Mouse (Mus musculus): ENCODE measurements around the gene Iqgap1.

Gene Iqgap1

DNA sequence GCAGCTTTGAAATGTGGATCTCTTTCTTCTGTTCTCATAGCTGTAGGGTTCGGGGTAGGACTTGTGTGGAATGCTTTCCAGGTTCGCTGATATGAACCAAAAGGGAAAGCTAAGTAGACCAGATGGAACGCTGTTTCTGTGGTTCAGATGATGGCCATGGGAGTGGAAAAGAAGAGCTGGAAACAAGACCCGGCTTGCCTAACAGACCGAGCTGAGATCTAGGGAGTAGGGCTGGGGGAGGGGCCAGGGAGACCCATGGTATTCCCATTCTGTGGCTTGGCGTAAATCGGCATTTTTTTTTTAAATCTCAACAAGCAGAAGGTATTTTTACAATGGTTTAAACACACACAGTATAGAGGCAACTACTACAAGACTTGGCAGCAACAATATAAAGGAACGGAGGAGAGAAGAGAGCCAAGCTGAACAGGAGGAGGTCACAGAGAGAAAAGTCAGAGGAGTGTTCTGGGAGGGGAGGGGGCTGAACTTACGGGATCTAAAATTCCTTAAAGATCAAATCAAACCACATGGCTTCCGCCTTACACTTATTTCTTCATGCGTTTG, at the start of gene Iqgap1:
TSS of gene Iqgap1 (minus strand) at position 132 of the 561 bp plus-strand sequence.
- in situ Hi-C loops (cut with MboI, MseI): no loop called here

DNA sequence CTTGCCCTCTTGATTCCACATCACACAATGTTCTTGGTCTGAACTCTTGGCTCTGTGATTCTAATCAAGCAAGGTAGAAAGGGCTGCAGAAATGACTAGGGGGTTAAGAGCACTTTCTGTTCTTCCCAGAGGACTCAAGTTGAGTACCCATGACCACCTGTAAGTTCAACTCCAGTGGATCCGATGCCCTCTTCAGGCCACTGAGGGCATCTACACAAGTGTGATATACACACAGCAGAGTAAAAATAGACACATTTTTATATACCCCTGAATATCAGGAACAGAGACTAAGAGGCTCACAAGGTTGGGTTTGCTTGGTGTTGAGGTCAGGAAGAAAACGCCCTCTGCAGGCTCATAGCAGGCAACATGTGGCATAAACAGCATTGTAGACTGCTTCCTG, 47.9 kb upstream of the Iqgap1 start:
- in situ Hi-C loops (cut with MboI, MseI): no loop called here

DNA sequence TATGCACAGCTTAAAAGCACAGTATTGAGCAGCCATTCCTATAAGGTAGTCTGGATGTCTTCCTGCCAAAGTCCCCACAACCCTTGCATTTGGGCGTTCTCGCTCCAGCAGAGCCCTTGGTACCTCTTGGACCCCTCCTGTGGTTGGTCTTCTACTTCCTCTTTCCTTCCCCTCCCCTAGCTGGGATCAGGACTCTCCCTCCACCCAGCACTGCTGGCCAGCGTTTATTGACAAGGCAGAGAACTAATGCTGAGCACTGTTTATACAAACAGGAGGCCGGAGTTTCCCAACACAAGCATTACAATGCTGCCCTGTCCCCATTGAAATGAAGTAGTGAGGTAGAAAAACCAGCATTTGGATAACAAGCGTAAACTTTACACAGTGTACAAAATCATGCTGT, 47.3 kb upstream of the Iqgap1 start:
- in situ Hi-C loops (cut with MboI, MseI): no loop called here

GRCm38 (mm10) chr7:80868686-80869085, 42.9 kb upstream of the Iqgap1 start:
- in situ Hi-C loops (cut with MboI, MseI): no loop called here

DNA sequence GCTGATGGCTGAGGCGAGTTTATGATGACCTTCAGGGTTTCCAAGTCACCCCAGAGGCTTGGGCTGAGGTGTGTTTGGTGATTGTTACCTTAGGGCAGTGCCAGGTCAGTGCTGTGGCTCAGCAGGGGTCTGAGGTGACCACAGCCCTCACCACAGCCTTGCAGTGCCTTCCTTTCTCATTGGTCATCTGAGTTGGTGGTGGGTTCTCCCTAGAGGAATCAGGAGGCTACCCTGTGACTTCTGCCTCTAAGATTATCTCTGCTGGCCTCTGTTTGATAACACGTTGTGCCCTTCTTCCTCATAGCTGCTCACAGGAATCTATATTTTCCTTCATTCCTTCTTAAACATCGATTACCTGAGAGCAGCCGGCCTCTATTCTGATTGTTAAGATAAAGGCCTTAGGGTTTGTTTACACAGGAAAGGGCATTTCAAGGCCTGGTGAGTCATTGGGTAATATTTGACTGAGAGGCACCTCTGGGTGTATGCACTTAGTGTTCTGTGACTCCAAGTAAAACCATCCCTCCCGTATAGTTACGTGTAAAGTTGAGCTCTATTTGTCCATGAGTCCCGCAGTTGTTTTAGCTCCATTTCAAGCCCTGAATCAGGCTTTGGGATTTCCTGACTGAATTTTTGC, 40.9 kb upstream of the Iqgap1 start:
- in situ Hi-C loops (cut with MboI, MseI): no loop called here

- in situ Hi-C loops (cut with MboI, MseI): no loop called here
These were observed 39.7 kb upstream of the Iqgap1 start for GRCm38 (mm10) chr7:80865521-80865920.

DNA sequence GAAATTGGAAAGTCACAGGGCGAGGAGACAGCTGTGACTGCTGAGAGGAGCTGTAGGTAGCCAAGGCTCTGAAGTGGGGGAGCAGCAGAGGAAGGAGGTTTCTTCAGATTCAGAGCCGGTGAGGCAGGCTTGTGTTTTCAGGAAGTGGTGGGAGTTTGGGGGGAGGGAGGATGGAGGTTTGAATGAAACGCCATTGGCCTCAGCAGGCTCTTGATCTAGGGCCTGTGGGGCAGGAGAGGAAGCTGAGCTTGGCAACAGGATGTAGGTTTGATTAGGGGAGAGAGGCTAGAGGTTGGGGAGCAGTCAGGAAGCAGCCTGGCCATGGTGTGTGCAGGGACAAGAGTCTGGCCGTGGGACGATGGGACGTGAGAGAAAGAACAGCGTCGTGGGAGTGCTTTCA, 39.1 kb upstream of the Iqgap1 start:
- in situ Hi-C loops (cut with MboI, MseI): no loop called here

GRCm38 (mm10) chr7:80864151-80864550, 38.4 kb upstream of the Iqgap1 start:
- in situ Hi-C loops (cut with MboI, MseI): no loop called here

DNA sequence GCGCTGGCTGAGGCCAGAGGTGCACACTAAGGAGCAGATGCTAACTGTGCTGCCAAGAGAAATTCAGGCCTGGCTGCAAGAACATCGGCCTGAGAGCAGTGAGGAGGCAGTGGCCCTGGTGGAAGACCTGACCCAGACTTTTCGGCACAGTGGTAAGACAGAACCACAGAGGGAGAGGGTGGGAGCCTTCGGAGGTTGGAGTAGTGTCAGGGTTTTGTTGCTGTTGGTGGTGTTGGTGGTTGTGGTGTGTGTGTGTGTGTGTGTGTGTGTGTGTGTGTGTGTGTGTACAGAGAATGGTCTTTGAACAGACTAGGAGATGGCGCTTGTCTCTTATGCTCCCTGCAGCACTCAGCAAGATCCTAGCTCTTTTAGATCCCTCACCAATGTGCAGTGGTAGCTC, 37.7 kb upstream of the Iqgap1 start:
- in situ Hi-C loops (cut with MboI, MseI): no loop called here

- in situ Hi-C loops (cut with MboI, MseI): no loop called here
These were observed 36.7 kb upstream of the Iqgap1 start for GRCm38 (mm10) chr7:80862475-80862874.

- in situ Hi-C loops (cut with MboI, MseI): no loop called here
These were observed 35.0 kb upstream of the Iqgap1 start, which contains the start of gene Zscan2 for GRCm38 (mm10) chr7:80860729-80861274. Zscan2 (plus strand) TSS chr7:80860920.

DNA sequence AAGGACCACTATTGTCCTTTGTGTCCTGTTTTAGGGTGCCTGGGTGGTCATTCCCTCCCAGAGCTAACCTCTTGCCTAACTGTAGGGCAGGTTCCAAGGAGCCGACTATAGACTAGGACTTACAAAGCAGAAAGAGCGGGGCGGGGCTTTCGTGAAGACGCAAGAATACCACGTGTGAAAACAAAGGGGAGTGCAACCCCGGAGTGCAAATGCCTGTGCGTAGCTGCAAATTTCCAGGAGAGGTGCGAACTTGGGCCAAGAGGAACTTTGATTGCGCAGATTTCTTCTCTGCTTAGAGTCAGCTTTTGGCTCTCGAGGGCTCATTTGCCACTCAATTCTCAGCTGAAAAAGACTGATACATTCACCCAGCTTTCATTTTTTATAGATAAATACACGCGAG, 34.5 kb upstream of the Iqgap1 start:
- in situ Hi-C loops (cut with MboI, MseI): no loop called here

GRCm38 (mm10) chr7:80857181-80857580, 31.4 kb upstream of the Iqgap1 start:
- in situ Hi-C loops (cut with MboI, MseI): no loop called here

- in situ Hi-C loops (cut with MboI, MseI): no loop called here
These were observed 29.5 kb upstream of the Iqgap1 start for GRCm38 (mm10) chr7:80855316-80855715.

GRCm38 (mm10) chr7:80853218-80853617, 27.4 kb upstream of the Iqgap1 start:
- in situ Hi-C loops (cut with MboI, MseI): loop anchor here (5.0 kb wide), 1 partner anchor 121 kb away; no protein-coding TSS in a partner anchor

DNA sequence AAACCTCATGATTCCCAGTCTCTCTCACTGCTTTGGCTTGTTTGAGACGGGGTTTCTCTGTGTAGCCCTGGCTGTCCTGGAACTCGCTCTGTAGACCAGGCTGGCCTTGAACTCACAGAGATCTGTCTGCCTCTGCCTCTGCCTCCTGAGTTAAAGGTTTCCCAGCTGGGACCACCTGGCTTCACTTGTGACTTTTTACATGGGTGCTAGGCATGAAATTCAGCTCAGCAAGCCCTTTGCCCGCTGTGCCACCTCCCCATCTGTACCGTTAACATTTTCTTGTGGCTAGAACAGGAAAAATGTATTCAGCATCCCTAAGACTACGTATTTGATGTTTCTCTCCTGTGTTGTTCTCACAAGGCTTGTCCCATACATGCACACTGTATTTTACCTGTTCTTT, 24.7 kb upstream of the Iqgap1 start:
- in situ Hi-C loops (cut with MboI, MseI): loop anchor here (5.0 kb wide), 1 partner anchor 118 kb away; no protein-coding TSS in a partner anchor

DNA sequence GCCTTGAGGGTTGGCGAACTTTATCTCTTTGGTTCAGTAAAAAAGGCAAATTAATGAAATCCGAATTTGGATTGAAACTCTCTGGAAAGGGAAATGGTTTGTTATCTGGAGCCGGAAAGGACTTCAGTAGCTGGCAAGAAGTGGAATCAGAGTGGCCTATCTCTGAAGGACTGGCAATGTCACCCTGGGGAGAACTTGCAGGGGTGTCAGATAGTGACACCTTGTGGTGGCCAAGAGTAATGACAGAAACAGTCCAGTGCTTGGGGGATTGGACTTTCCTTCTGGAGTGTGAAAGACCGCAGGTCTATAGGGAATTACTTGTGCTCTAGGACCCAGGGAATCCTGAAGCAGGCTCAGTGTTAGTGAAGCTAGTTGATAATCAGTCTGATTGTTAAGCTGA, 23.9 kb upstream of the Iqgap1 start:
- in situ Hi-C loops (cut with MboI, MseI): loop anchor here (5.0 kb wide), 2 partner anchors 47 to 117 kb away; no protein-coding TSS in a partner anchor

- in situ Hi-C loops (cut with MboI, MseI): loop anchor here (5.0 kb wide), 1 partner anchor 47 kb away; no protein-coding TSS in a partner anchor
These were observed 23.5 kb upstream of the Iqgap1 start for GRCm38 (mm10) chr7:80849267-80849666.

- in situ Hi-C loops (cut with MboI, MseI): loop anchor here (5.0 kb wide), 1 partner anchor 44 kb away; no protein-coding TSS in a partner anchor
These were observed 20.9 kb upstream of the Iqgap1 start for GRCm38 (mm10) chr7:80846709-80847108.

- in situ Hi-C loops (cut with MboI, MseI): loop anchor here (5.0 kb wide), 1 partner anchor 44 kb away; no protein-coding TSS in a partner anchor
These were observed 20.5 kb upstream of the Iqgap1 start for GRCm38 (mm10) chr7:80846280-80846678.

DNA sequence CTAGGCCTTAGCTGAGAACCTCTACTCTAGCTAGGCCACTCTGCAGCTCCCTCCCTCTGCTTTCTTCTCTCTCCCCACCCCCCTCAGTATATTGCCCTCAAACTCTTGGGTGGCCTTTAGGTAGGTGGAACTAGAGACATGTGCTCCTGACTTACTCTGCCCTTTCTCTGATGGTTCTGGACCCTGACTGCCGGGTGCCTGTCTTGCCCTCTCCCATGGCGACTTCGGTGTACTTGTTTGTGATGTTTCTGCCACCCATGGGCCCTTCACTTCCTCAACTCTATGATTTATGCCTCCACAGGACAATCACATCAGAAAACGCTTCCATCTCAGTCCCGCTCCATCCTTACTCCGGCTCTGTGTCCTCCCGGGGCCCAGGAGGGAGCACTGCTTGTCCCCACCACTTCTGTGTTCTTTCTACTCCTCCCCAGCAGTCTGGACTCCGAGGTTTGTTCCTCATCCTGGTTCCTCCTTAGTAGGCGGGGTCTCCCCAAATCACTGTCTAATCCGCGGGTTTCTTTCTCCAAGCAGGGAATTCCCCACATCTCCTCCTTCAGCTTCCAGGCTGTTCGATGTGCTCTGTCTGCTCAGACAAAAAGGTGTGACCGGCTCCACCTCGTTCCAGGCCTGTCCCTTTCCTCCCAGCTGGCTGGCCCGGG, 20.0 kb upstream of the Iqgap1 start:
- in situ Hi-C loops (cut with MboI, MseI): loop anchor here (5.0 kb wide), 1 partner anchor 43 kb away; no protein-coding TSS in a partner anchor

- in situ Hi-C loops (cut with MboI, MseI): loop anchor here (5.0 kb wide), 1 partner anchor 42 kb away; no protein-coding TSS in a partner anchor
These were observed 18.9 kb upstream of the Iqgap1 start for GRCm38 (mm10) chr7:80844691-80845090.
